Mouse (Mus musculus) embryonic facial prominence, embryonic 15.5 days (tissue): ENCODE data around the gene Rfxank. TPM values are rescaled to one million over a fixed set of nuclear protein-coding genes. Genes with fewer than 3 reads are reported as not detected.

Experiments
- ATAC-seq: fragments of 200-750 bp; cut with Nextera tagmentation; 2 replicates; pipeline ENCODE4 v1.8.0; 2017; ENCODE audit warnings: low read depth, moderate TSS enrichment; ENCODE audit not compliant: insufficient number of reproducible peaks, low FRiP score, low TSS enrichment
- H3K27ac ChIP-seq: fragments of 300-500 bp; sonication (generic); replicated peaks from 2 replicates; pipeline ENCODE4 v1.5.1; 2015; ENCODE audit warnings: mild to moderate bottlenecking, inconsistent platforms
- H3K27me3 ChIP-seq: fragments of 300-500 bp; sonication (generic); 2 replicates; pipeline ENCODE4 v1.6.1; 2015; ENCODE audit warnings: inconsistent platforms
- H3K36me3 ChIP-seq: fragments of 300-500 bp; sonication (generic); 2 replicates; pipeline ENCODE4 v1.6.1; 2015; ENCODE audit warnings: mild to moderate bottlenecking, inconsistent platforms
- H3K4me1 ChIP-seq: fragments of 300-500 bp; sonication (generic); 2 replicates; pipeline ENCODE4 v1.6.1; 2015; ENCODE audit warnings: inconsistent platforms
- H3K4me2 ChIP-seq: fragments of 300-500 bp; sonication (generic); replicated peaks from 2 replicates; pipeline ENCODE4 v1.6.1; 2015; ENCODE audit warnings: mild to moderate bottlenecking, inconsistent platforms
- H3K4me3 ChIP-seq: fragments of 300-500 bp; sonication (generic); replicated peaks from 2 replicates; pipeline ENCODE4 v1.5.1; 2015; ENCODE audit warnings: mild to moderate bottlenecking, inconsistent platforms
- H3K9ac ChIP-seq: fragments of 300-500 bp; sonication (generic); 2 replicates; pipeline ENCODE4 v1.6.1; 2015; ENCODE audit warnings: inconsistent platforms
- H3K9me3 ChIP-seq: fragments of 300-500 bp; sonication (generic); replicated peaks from 2 replicates; pipeline ENCODE4 v1.6.1; 2016; ENCODE audit warnings: inconsistent platforms
- WGBS: fragments of 180-500 bp; shearing (Covaris S2); methylation state at CpG from one replicate; pipeline ENCODE4 v1.1.7; 2015; 5-methylcytosine and 5-hydroxymethylcytosine counted together
- polyA plus RNA-seq: library from polyadenylated mRNA; unstranded; fragments of >200 nt; fragmentation: Nextera tagmentation; extraction: Ambion mirVana; gene quantifications from 2 replicates; pipeline ENCODE4 v1.2.1, GENCODE M21; 2015

Rfxank gene
- polyA plus RNA-seq, 1 experiment from 2014 or later, result 22.2 TPM

- ATAC-seq, result peak; percentile 63
- H3K9ac ChIP-seq, result no peak overlapping the region
- H3K4me2 ChIP-seq, result peak overlapping the region; percentile 30
- H3K9me3 ChIP-seq, result no peaks in the 10 kb centered on the region
- peaks cover 23% of the 10 kb centered on the region for H3K36me3 ChIP-seq
- H3K4me3 ChIP-seq, result no peak overlapping the region
- WGBS, result 10% methylated on average over 13 of the region's 13 CpGs
- no peak overlapping the region for H3K27ac ChIP-seq
- H3K27me3 ChIP-seq, result no peaks in the 10 kb centered on the region
- H3K4me1 ChIP-seq, result peaks cover 13% of the 10 kb centered on the region
Measured at GRCm38 (mm10) chr8:70150158-70150557, 11.2 kb upstream of the Rfxank start.

GRCm38 (mm10) chr8:70147678-70148607 is 9.0 kb upstream of the Rfxank start:
- H3K9ac ChIP-seq, result no peak overlapping the region
- no peak for ATAC-seq
- no peaks in the 10 kb centered on the region for H3K9me3 ChIP-seq
- 83% methylated on average over 7 of the region's 7 CpGs for WGBS
- no peak overlapping the region for H3K4me2 ChIP-seq
- H3K27ac ChIP-seq, result no peak overlapping the region
- peaks cover 41% of the 10 kb centered on the region for H3K36me3 ChIP-seq
- no peaks in the 10 kb centered on the region for H3K27me3 ChIP-seq
- H3K4me3 ChIP-seq, result no peak overlapping the region
- peaks cover 13% of the 10 kb centered on the region for H3K4me1 ChIP-seq

- Histone ChIP-seq H3K4me1 (peaks cover 21% of the 10 kb centered on the region), H3K4me2 (peak overlapping the region; percentile 78), H3K27ac (peak overlapping the region; percentile 92), H3K9me3 (no peaks in the 10 kb centered on the region), H3K9ac (peak overlapping the region; percentile 93), H3K4me3 (peak overlapping the region; percentile 92), H3K27me3 (no peaks in the 10 kb centered on the region), H3K36me3 (peaks cover 44% of the 10 kb centered on the region)
- ATAC-seq, result no peak
- WGBS, result 10% methylated on average over 9 of the region's 9 CpGs
Measured at GRCm38 (mm10) chr8:70139981-70140380, 1.0 kb upstream of the Rfxank start.

- Histone ChIP-seq H3K4me3 (peak overlapping the region; percentile 92), H3K36me3 (peaks cover 47% of the 10 kb centered on the region), H3K4me2 (peak overlapping the region; percentile 78), H3K4me1 (peaks cover 21% of the 10 kb centered on the region), H3K9me3 (no peaks in the 10 kb centered on the region), H3K27ac (no peak overlapping the region), H3K9ac (0 out of 2 replicates have a peak overlapping the region, but pooled peaks have one; percentile 37), H3K27me3 (no peaks in the 10 kb centered on the region)
- ATAC-seq, result no peak
- 74% methylated on average over 4 of the region's 4 CpGs for WGBS
Measured at GRCm38 (mm10) chr8:70137890-70138289, 1.1 kb downstream of the Rfxank start.

- peaks cover 42% of the 10 kb centered on the region for H3K36me3 ChIP-seq
- no peak overlapping the region for H3K4me2 ChIP-seq
- no peaks in the 10 kb centered on the region for H3K9me3 ChIP-seq
- H3K4me3 ChIP-seq, result no peak overlapping the region
- H3K4me1 ChIP-seq, result peaks cover 25% of the 10 kb centered on the region
- no peak overlapping the region for H3K9ac ChIP-seq
- WGBS, result 87% methylated on average over 4 of the region's 4 CpGs
- ATAC-seq, result no peak
- no peak overlapping the region for H3K27ac ChIP-seq
- no peaks in the 10 kb centered on the region for H3K27me3 ChIP-seq
Measured at GRCm38 (mm10) chr8:70136591-70136990, 2.4 kb downstream of the Rfxank start.

GRCm38 (mm10) chr8:70134931-70135330 is 4.0 kb downstream of the Rfxank start:
- no peaks in the 10 kb centered on the region for H3K27me3 ChIP-seq
- no peaks in the 10 kb centered on the region for H3K9me3 ChIP-seq
- H3K36me3 ChIP-seq, result peaks cover 42% of the 10 kb centered on the region
- H3K27ac ChIP-seq, result no peak overlapping the region
- 89% methylated on average over 9 of the region's 9 CpGs for WGBS
- no peak overlapping the region for H3K4me2 ChIP-seq
- ATAC-seq, result no peak
- no peak overlapping the region for H3K9ac ChIP-seq
- no peak overlapping the region for H3K4me3 ChIP-seq
- peaks cover 19% of the 10 kb centered on the region for H3K4me1 ChIP-seq

GRCm38 (mm10) chr8:70134086-70134485 is 4.9 kb downstream of the Rfxank start:
- H3K27ac ChIP-seq, result no peak overlapping the region
- H3K36me3 ChIP-seq, result peaks cover 42% of the 10 kb centered on the region
- H3K4me2 ChIP-seq, result no peak overlapping the region
- H3K27me3 ChIP-seq, result no peaks in the 10 kb centered on the region
- peaks cover 19% of the 10 kb centered on the region for H3K4me1 ChIP-seq
- ATAC-seq, result no peak
- H3K4me3 ChIP-seq, result no peak overlapping the region
- H3K9ac ChIP-seq, result no peak overlapping the region
- no peaks in the 10 kb centered on the region for H3K9me3 ChIP-seq
- 96% methylated on average over 5 of the region's 5 CpGs for WGBS

- 1% methylated on average over 37 of the region's 37 CpGs for WGBS
- peak; percentile 84 for ATAC-seq
- peak within 1 kb of the TSS; percentile 84 for H3K4me2 ChIP-seq
- no peaks in the 10 kb centered on the region for H3K27me3 ChIP-seq
- H3K27ac ChIP-seq, result 0 out of 2 replicates have a peak within 1 kb of the TSS, but pooled peaks have one; percentile 36
- H3K4me1 ChIP-seq, result peaks cover 10% of the 10 kb centered on the region
- peaks cover 39% of the 10 kb centered on the region for H3K36me3 ChIP-seq
- H3K4me3 ChIP-seq, result peak within 1 kb of the TSS; percentile 71
- H3K9me3 ChIP-seq, result no peaks in the 10 kb centered on the region
- H3K9ac ChIP-seq, result peak within 1 kb of the TSS; percentile 54
Measured at GRCm38 (mm10) chr8:70131166-70131883, 7.6 kb downstream of the Rfxank start, which contains the start of gene Nr2c2ap. Nr2c2ap (plus strand) TSS chr8:70131333.

GRCm38 (mm10) chr8:70130066-70130465 is 8.9 kb downstream of the Rfxank start:
- peaks cover 10% of the 10 kb centered on the region for H3K4me1 ChIP-seq
- H3K36me3 ChIP-seq, result peaks cover 27% of the 10 kb centered on the region
- 82% methylated on average over 3 of the region's 3 CpGs for WGBS
- no peak for ATAC-seq
- no peaks in the 10 kb centered on the region for H3K27me3 ChIP-seq
- no peak overlapping the region for H3K4me2 ChIP-seq
- no peaks in the 10 kb centered on the region for H3K9me3 ChIP-seq
- no peak overlapping the region for H3K9ac ChIP-seq
- no peak overlapping the region for H3K27ac ChIP-seq
- H3K4me3 ChIP-seq, result no peak overlapping the region

- H3K36me3 ChIP-seq, result peaks cover 21% of the 10 kb centered on the region
- 50% methylated on average over 9 of the region's 9 CpGs for WGBS
Measured at GRCm38 (mm10) chr8:70129309-70129952, 9.5 kb downstream of the Rfxank start.

GRCm38 (mm10) chr8:70128435-70128834 is 10.5 kb downstream of the Rfxank start:
- Histone ChIP-seq H3K9ac (no peak overlapping the region), H3K27me3 (no peaks in the 10 kb centered on the region), H3K4me1 (peaks cover 10% of the 10 kb centered on the region), H3K27ac (no peak overlapping the region), H3K4me3 (no peak overlapping the region), H3K4me2 (no peak overlapping the region), H3K9me3 (no peaks in the 10 kb centered on the region), H3K36me3 (0 out of 2 replicates have a peak, but pooled peaks cover 12% of the 10 kb centered on the region)
- ATAC-seq, result no peak
- WGBS, result 73% methylated on average over 3 of the region's 3 CpGs

More at GRCm38 (mm10) chr8:70129309-70129952, 9.5 kb downstream of the Rfxank start:
- no peak overlapping the region for H3K4me2 ChIP-seq
- no peak overlapping the region for H3K4me3 ChIP-seq
- H3K9ac ChIP-seq, result no peak overlapping the region
- H3K4me1 ChIP-seq, result peaks cover 10% of the 10 kb centered on the region
- H3K27ac ChIP-seq, result no peak overlapping the region
- 0 out of 2 replicates have a peak, but pooled peaks have one; percentile 27 for ATAC-seq
- H3K27me3 ChIP-seq, result no peaks in the 10 kb centered on the region
- no peaks in the 10 kb centered on the region for H3K9me3 ChIP-seq
